Mouse (Mus musculus): ENCODE measurements at regions not wholly inside any gene's neighbourhood (a gene's known extent, or its start where the extent isn't known, plus 50 kb on each side); places are given as distances from the start of the nearest gene placed in this dataset.

GRCm38 (mm10) chr12:110387567-110387966, 59.4 kb upstream of the Ppp2r5c start:
- DNase-seq (ENCODE audit: low read depth): no peak

GRCm38 (mm10) chr12:110389439-110389838, 57.5 kb upstream of the Ppp2r5c start:
- DNase-seq (ENCODE audit: low read depth): no peak

DNA sequence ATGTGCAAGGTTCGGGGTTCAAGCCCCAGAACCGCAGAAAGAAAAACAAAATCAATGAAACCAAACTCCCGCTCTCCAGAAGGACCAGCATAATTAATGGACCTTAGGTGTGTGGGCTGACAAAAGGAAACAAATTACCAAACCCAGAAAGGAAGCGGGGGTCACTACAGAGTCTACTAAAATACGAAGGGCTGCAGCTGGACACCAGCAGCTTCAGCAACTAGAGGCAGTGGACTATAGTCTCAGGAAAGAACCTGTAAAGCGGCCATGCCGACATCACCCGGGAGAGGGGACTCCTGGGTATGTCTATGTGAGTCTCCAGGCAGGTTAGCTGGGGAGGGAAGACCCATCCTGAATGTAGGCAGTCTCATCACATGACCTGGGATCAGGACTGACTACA, 55.5 kb upstream of the Ppp2r5c start:
- DNase-seq (ENCODE audit: low read depth): no peak

GRCm38 (mm10) chr12:110393555-110393954, 53.4 kb upstream of the Ppp2r5c start:
- no peak for DNase-seq (ENCODE audit: low read depth)

Data from NIH3T3 (cell line).